Mouse (Mus musculus) right cerebral cortex, postnatal 4 days (tissue): ENCODE data around the gene Pms1.

Experiments
- DNase-seq: peaks from one replicate; pipeline ENCODE4 v3.0.0-alpha.2; 2022

Gene Pms1

DNA sequence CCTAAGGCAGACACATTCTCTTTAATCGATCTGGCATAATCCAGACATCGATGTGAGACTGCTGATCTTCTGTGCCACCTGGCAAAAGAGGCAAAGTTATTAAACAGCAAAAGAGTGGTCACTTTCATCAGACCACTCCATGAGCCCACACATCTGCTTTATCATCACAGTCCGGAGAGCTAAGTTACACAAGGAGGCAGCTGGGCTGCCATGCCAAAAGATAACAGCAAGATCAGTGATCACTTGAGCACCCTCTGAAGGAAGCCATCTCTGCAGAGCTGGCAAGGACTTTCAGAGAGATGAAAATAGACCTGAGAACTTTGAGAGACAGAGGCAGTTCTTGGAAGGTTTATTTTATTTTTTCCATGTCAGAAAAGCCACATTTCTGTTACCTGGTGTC lies 102.3 kb downstream of the Pms1 start:
- DNase-seq: no peak

DNA sequence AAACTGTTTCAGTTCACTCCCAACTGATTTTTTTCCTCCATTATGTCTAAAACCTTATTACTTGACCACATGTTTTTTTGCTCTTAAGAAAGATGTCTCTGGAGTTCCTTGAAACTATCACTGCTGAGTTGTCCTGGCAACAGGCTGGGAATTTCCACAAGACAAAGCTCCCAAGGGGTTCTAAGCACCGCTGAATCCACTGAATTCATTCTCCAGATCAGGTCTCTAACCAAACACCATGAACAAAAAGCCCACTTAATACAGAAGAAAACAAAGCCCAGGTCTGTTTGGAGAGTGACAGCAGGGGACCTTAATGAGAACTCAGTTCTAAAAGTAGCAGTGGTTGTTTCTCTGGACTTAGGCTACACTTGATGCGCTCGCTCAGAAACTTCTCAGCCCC lies 105.6 kb downstream of the Pms1 start:
- no peak for DNase-seq

DNA sequence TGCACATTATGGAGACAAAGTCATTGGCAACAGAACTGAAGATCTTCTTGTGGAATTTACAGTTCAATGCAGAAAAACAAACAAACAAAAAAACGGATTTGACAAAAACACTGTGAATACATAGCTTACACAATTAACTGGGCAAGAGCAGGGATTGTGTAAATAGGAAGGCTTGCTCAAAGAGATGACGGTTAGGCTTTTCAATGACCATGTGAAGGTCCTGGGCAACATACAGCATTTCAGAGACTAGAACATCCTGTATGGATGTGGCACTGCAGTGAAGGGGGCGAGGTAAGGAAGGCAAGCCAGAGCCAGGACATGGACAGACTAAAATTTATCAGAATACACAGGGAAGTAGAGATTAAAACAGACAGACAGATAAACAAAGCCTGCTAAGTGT lies 107.2 kb downstream of the Pms1 start:
- DNase-seq: no peak

DNA sequence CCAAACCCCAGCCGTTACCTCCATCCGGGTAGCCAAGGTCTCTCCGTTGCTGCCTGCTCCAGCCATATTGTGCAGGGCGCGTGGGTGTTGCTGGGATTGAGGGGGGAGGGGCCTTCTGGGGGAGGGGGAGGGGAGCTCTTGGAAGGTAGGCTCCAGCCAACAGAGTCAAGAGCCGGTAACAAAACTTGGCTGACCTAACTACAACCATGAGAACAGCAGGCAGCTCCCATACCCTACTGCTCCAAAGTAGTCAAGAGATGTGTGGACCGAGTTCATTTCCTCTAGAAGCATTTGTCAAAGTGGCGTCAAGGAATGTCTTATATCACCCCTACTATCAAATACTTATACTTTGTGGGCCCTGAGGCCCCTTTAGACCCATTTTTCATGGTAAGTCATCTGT lies 109.3 kb downstream of the Pms1 start, which contains the start of gene 1700019A02Rik:
TSS of gene 1700019A02Rik (minus strand) at position 101 of the 400 bp plus-strand sequence.
- DNase-seq: no peak

DNA sequence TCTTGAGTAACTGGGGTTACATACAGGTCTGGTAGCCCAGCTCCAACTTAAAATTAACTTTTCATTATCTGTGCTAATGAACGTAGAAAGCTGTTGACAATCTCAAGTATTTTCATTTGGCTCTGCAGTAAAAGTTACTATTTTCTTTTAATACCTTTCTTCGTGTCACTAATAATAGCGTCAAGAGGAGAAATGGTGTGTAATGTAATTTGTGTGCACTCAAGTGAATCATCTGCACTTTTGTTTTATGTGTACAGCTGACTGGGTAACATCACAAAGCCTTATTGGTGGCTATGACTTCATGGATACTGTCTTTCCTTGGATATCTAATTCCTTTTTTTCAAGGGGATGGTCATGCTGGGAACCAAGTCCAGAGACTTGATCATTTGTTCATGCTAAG lies 110.5 kb downstream of the Pms1 start:
- no peak for DNase-seq

DNA sequence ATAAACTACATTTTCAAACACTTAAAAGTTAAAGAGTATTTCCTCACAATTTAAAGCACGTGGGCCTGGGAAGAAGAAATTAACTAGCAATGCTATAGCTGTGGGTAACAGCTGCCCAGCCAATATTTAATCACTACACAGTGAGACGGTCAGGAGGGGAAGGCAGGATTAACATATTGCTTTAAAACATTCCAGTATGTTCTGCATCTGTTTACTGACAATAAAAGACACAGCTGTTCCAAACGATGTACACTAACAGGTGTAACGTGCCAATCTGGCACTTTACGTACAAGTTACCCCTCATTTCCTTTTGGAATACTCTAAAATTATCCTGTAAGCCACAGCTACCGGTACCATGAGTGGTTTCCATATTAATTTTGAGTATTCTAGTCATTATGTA lies 139.1 kb downstream of the Pms1 start:
- no peak for DNase-seq
